Mouse (Mus musculus): ENCODE results near the gene Kcnip1.

The Kcnip1 gene

DNA sequence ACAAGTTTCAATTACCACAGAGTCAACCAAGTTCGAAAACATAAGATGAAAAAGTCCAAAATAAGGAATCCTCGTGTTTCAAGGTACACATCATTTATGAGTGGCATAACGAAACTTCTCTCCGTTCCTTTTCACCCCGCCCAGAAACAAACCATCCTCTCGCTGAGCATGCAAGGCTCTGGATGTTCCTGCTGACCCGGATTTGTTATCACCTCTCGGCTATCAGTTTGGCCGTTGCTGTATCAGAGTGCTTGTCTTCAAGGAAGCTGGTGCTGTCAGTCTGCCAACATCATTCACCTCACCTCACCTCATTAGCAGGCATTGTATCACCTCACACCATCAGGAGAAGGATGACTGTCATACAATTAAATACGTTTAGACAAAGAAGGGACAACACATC lies 90.6 kb downstream of the Kcnip1 start:
- DNase-seq (ENCODE audit: low read depth) = no peak

- no peak for DNase-seq (ENCODE audit: low read depth)
These were observed 91.2 kb downstream of the Kcnip1 start for GRCm38 (mm10) chr11:33901783-33902182.

- no peak for DNase-seq (ENCODE audit: low read depth)
These were observed 101.9 kb downstream of the Kcnip1 start for GRCm38 (mm10) chr11:33891084-33891483.

DNA sequence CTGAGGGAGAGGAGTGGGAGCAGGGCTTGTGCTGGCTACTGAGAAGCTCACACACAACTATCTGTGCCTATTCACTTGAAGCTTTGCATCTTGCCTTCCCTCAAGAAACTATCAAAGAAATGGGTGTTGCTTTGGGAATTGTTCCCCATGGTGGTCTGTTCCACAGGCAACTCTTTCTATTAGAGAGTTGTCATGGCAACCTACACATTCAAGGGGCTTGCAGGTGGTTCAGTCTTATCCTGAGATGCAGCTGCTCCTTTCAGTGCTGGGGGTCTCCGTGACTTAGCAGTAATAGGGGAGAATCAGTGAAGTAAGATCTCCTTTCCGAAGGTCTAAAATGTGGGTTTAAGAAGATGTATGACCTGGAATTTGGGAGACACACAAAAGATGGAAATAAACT lies 102.6 kb downstream of the Kcnip1 start:
- no peak for DNase-seq (ENCODE audit: low read depth)

DNA sequence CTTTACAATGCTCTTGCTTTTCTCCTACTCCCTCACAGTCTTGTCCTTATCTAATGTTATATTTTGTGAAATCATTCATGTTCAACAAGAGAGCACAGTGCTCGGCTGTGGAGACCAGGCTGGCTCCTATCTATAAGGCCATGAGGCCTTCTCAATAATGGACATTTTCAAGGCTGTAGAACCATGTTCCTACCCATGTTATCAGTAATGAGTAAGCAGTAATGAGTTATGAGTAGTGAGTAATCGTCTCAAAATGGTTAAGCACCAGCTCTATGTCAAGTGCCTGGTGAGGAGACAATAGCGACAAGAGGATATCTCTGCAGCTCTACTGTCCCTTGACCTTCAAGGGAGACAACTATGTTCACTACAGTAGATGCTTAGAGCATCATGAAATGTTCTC lies 105.3 kb downstream of the Kcnip1 start:
- no peak for DNase-seq (ENCODE audit: low read depth)

DNA sequence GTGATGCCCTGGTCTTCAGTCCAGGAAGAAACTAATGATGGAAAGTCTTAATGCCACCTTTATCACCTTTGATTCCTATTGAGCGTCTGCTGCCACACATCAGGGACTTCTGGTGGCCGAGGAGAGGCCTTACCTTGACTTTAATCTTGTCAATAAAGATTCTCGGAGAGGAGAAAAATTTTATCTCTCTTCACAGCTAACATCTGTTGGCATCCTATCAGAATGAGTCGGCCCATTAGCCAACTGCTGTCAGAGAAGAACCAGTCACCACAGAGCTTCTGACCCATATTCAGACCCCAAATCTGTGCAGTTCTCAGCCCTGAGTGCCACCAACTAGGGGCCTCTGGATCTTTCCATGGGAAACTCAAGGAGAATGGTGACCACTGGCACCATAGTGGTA lies 107.0 kb downstream of the Kcnip1 start:
- no peak for DNase-seq (ENCODE audit: low read depth)

GRCm38 (mm10) chr11:33882731-33883328 lies 110.1 kb downstream of the Kcnip1 start:
- DNase-seq (ENCODE audit: low read depth) = peak; percentile 38

DNA sequence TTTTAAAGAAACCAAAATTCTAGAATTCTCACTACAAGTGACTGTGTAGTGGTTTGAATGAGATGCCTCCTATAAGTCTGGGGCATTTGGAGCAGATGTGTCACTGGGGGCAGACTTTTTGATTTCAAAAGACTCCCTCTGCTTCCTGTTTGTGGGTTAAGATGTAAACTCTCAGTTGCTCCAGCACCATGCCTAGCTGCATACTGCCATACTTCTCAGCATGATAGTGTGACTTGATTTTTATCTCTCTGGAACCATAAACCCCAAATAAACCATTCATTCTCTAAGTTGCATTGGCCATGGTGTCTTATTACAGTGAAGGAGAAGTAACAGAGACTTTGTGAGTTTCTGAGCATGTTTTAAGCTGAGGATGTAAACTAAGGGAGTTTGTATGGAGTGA lies 118.0 kb downstream of the Kcnip1 start:
- DNase-seq (ENCODE audit: low read depth) = peak; percentile 74

DNA sequence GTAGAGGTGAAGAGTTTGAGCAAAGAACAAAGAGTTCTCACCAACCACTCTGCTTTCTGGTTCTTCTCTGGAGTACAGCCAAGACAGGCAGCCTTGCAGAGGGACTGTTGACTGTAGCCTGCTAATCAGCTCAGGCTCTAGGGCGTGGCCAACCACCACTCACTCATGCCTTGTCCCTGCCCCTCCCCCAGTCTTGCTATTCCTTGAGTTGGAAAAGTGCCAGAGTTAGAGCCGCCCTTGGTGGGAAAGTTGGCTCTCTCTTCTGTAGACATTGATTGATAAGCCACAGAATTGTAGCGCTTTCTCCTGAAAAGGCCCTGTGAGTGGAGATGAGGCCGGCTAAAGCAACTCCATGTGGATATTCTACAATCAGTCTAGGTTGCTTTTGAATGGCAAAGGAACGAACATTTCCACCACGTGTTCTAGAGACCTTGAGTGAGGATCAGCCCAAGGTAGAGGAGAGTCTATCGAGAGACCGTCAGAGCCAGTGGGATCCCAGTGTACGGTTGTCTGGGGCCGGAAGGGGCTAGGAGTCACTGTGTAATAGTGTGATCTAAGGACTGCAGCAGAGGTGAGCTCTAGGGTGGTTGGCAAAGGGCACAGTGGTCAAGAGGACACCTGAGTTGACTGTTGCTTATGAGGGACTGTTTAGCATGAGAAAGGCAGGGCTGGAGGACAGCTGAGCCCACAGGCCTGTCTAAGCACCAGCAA lies 119.7 kb downstream of the Kcnip1 start:
- DNase-seq (ENCODE audit: low read depth) = no peak

DNA sequence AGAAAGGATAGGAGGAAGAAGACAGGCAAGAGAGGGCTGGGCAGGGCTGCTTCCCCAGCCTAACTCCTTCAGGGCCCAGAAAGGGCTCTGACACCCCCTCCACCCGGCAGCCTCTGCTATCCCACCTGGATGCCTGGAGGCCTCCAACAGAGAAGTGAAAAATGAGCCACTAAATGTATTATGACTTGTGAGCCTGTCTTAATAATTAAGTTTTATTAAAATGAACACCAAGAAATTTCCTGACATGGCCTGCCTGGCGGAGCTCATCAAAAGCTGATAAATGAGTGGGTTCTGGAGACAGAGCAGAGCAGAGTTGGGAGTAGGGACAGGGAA lies 120.3 kb downstream of the Kcnip1 start:
- no peak for DNase-seq (ENCODE audit: low read depth)

GRCm38 (mm10) chr11:33871998-33872715 lies 120.8 kb downstream of the Kcnip1 start:
- DNase-seq (ENCODE audit: low read depth) = peak; percentile 11

- no peak for DNase-seq (ENCODE audit: low read depth)
These were observed 122.7 kb downstream of the Kcnip1 start for GRCm38 (mm10) chr11:33870246-33870645.

- peak; percentile 3 for DNase-seq (ENCODE audit: low read depth)
These were observed 123.4 kb downstream of the Kcnip1 start for GRCm38 (mm10) chr11:33869559-33869958.

- DNase-seq (ENCODE audit: low read depth) = no peak
These were observed 126.2 kb downstream of the Kcnip1 start for GRCm38 (mm10) chr11:33866775-33867174.

DNA sequence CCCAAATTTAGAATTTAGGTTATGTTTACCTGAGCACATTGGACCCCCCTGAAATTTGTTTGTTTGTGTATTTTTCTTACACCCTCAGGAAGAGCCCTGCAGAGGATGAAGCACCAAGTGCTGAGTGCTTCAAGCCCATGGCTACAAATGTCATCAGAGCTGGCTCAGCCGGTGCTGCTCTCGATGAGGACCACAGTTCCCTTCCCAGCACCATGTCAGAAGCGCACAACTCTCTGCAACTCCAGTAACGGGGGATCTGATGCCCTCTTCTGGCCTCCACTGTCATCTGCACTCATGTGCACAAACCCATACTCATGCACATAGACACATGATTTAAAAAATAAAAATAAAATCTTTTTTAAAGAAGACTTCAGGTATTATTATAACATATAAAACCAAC lies 128.7 kb downstream of the Kcnip1 start:
- no peak for DNase-seq (ENCODE audit: low read depth)

DNA sequence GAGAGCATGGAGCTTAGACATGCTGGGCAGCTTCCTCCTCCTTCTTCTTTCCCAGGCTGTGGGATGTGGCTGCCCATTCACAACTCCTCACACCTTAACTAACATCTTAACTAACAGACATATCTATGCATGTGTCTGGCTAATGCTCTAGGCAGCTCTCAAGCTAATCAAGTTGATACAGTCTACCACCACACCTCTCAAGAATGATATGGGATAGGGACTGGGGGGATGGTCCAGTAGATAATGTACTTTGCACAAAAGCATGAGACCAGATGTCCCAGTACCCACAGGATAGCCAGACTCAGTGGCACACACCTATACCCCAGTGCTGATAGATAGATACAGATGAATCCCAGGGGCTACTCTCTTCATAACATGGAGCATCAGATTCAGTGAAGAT lies 131.1 kb downstream of the Kcnip1 start:
- no peak for DNase-seq (ENCODE audit: low read depth)

DNA sequence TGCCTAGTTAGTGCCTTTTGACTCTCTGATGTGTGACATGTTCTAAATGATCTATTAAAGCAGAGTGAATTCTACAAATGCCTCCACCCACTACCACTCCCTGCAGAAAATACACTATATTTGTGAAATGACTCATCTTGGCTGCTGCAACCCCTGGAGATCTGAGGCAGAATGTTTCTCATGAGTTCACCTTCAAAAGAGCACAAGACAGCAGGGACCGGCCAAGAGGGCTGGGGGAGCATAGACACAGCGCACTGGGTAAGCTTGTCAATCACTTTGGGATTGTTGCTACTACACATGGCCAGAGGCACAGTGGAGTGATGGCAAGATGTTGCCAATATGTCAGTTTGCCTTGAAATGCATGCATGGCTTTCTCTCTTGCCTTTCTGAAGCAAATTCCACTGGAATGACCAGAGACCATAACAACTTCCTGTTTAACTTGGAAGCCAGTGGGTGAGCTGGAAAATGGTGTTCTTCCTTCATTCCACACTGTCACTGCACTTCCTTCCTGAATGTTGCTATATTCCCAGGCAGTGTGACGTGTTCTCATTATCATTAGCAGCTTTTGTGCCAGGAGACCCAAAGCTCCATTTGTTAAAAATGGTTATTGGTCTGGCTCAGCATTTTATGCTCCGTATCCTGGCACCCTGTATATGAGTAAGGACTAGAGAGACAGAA lies 131.9 kb downstream of the Kcnip1 start:
- no peak for DNase-seq (ENCODE audit: low read depth)

GRCm38 (mm10) chr11:33849614-33850013 lies 143.3 kb downstream of the Kcnip1 start:
- DNase-seq (ENCODE audit: low read depth) = no peak

DNA sequence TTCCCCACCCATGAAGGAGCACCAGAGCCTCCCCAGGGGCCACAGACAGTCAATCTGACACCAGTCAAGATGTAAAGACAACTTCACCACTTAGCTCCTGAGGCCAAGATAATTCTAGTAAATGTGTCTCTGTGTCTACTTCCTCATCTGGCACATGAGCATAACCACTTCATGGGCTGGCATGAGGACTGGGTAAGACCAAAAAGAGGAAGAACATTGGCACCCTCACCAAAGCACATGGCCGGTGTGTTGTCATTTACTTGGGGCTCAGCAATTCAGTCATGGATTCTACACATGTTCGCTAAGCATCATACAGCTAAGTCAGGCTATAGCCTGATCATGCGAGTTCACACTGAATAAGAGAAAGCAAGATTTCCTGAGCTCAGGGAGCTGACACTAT lies 144.3 kb downstream of the Kcnip1 start:
- DNase-seq (ENCODE audit: low read depth) = peak; percentile 26

- DNase-seq (ENCODE audit: low read depth) = no peak
These were observed 147.0 kb downstream of the Kcnip1 start for GRCm38 (mm10) chr11:33845931-33846330.

- no peak for DNase-seq (ENCODE audit: low read depth)
These were observed 149.6 kb downstream of the Kcnip1 start for GRCm38 (mm10) chr11:33843294-33843864.

GRCm38 (mm10) chr11:33839049-33839448 lies 153.9 kb downstream of the Kcnip1 start:
- no peak for DNase-seq (ENCODE audit: low read depth)

- DNase-seq (ENCODE audit: low read depth) = no peak
These were observed 163.2 kb downstream of the Kcnip1 start for GRCm38 (mm10) chr11:33829774-33830173.
